Mouse (Mus musculus): ENCODE measurements around the gene Usp12.

GRCm38 (mm10) chr5:146789413-146789812 is 5.4 kb downstream of the Usp12 start:
- TF ChIP-seq POLR2A (IDR thresholded peaks at IDR 0.05; ENCODE audit: low read depth, low read length) (no peak), CTCF (IDR thresholded peaks at IDR 0.05; ENCODE audit: borderline replicate concordance, insufficient read depth, low read length) (no peak)
